In the genomic region with DNA sequence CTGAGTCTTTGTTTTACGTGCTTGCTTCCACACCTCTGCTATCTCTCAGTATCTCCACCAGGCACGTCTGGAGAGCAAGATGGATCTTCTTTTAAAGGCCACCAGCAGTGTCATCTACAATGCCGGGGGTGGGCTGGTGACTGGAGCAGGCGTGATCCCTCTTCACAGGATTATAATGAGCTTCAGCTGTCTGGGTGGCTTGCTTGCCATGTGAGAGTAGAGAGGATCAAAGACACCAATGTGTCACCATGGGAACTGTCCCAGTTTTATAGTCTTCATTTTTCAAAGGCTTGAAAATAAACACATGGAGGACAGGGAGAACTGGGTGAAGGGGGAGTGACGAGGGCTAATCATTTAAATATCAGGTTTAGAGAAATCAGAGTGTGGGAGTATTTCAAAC, we compare ENCODE assay signal across 12 mouse cellular contexts.
A peak's percentile ranks its signal among the peaks of the same experiment; 100 is the strongest.
DNase-seq lines count a peak whose midpoint lies in the region; TF ChIP-seq lines count a peak whose summit lies in the region.
"Had no signal": no experiment of that assay in that cellular context is flagged by ENCODE, and none has a peak within 500 bp of the region (broad histone marks: within the 10 kb centered on the region; RNA-seq: fewer than 3 reads in every experiment).

No protein-coding gene starts in this region.

- no peaks in the 10 kb centered on the region for H3K27me3 ChIP-seq in kidney, adult 2 months (replicated peaks; ENCODE audit: control insufficient read depth, insufficient read depth, low read length)
- H3K27me3 ChIP-seq: liver, embryonic 15.5 days had no signal

- TF ChIP-seq CTCF in kidney, adult 2 months (conservative IDR thresholded peaks at IDR 0.05; ENCODE audit: insufficient read depth, insufficient read length, low read depth, low read length): no peak

- TF ChIP-seq POLR2A in kidney, adult 2 months (IDR thresholded peaks at IDR 0.05; ENCODE audit: low read depth, low read length): no peak

- no peaks in the 10 kb centered on the region for H3K36me3 ChIP-seq in kidney, adult 2 months (ENCODE audit: control insufficient read depth, insufficient read depth, low read length)
- H3K36me3 ChIP-seq: limb, embryonic 10.5 days; liver, embryonic 15.5 days had no signal

- H3K4me3 ChIP-seq in kidney, adult 2 months (ENCODE audit: insufficient read depth, low read depth, low read length): no peak overlapping the region
- H3K4me3 ChIP-seq: limb, embryonic 10.5 days; liver, embryonic 15.5 days had no signal

- no peaks in the 10 kb centered on the region for H3K4me1 ChIP-seq in kidney, adult 2 months (ENCODE audit: control insufficient read depth, insufficient read depth, low read length)
- H3K4me1 ChIP-seq: liver, embryonic 15.5 days had no signal

- WGBS in kidney, adult 2 months: 36% methylated on average over 5 of the region's 5 CpGs

- no peak overlapping the region for H3K27ac ChIP-seq in kidney, adult 2 months (ENCODE audit: insufficient read depth, low read depth, low read length)
- H3K27ac ChIP-seq: limb, embryonic 10.5 days; liver, embryonic 15.5 days; stomach, postnatal 0 days had no signal

- peak; percentile 28 to 52 for DNase-seq in kidney, postnatal 4 days
- no peak for DNase-seq in kidney, adult 2 months
- peak; percentile 15 for DNase-seq in embryo, embryonic 11 days
- DNase-seq in frontal cortex, adult 2 months (ENCODE audit: extremely low spot score in 1 of 2, low spot score in 1 of 2): peak; percentile 20 to 51
- DNase-seq in mesoderm, embryonic 11.5 days (ENCODE audit: low read depth, low spot score): peak; percentile 18
- no peak for DNase-seq in thymus, adult 18-20 months
- DNase-seq in heart, postnatal 4 days: no peak
- DNase-seq: adrenal gland, postnatal 25 days; cerebellum, adult 11 months had no signal

Comparison
In these comparisons a context has a peak if more than half of its experiments do, and no peak if none do; other contexts are left out.
1. DNase-seq: peak in kidney, postnatal 4 days (2 of 2), embryo, embryonic 11 days (single experiment), frontal cortex, adult 2 months (2 of 2) and mesoderm, embryonic 11.5 days (single experiment); none in kidney, adult 2 months (single experiment), thymus, adult 18-20 months (0 of 2) and heart, postnatal 4 days (single experiment).